8 mouse cellular contexts compared by ENCODE assay signal in the genomic region with DNA sequence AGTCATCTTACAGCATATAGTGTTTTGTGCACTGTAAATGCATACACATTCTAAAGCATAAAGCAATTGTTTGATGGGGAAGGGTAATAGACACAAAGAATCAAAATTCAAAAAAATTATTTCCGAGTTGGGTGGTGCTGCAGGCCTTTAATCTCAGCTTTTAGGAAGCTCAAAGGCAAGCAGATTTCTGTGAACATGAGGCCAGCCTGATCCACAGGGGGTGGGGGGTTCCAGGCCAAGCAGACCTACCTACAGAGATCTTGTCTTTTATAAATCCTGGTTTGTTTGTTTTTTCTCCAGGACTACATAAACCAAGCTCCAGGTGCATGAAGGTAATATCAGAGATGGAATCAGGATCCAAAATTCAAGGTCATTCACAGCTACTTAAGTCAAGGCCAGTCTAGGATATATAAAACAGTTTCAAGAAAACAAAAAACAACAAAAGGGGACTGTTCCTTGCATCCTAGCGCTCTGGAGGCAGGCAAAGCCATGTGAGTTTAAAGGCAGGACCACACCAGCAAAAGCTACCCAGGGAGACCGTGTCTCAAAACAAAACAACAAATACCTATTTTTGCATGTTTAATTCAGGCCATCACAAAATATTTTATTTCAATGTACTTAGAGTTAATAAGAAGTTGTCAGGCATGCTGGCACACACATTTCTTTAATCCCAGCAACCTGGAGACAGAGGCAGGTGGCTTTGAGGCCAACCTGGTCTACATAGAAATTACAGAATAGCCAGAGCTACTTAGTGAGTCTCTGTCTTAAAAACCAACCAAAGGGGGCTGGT. TPM values are rescaled to one million over a fixed set of nuclear protein-coding genes. Genes with fewer than 3 reads are reported as not detected.
DNase-seq lines count a peak whose midpoint lies in the region; ATAC-seq and TF ChIP-seq lines count a peak whose summit lies in the region.

No protein-coding gene starts in this region.

- TF ChIP-seq EP300 in stomach, postnatal 0 days (optimal IDR thresholded peaks at IDR 0.05) = no peak

- H3K27me3 ChIP-seq in heart, embryonic 11.5 days (ENCODE audit: control insufficient read depth, insufficient read depth, low read length) = no peaks in the 10 kb centered on the region
- no peaks in the 10 kb centered on the region for H3K27me3 ChIP-seq in stomach, embryonic 15.5 days (replicated peaks)
- H3K27me3 ChIP-seq in stomach, postnatal 0 days (ENCODE audit: control insufficient read depth, insufficient read depth, low read length) = no peaks in the 10 kb centered on the region
- no peaks in the 10 kb centered on the region for H3K27me3 ChIP-seq in limb, embryonic 15.5 days

- H3K9me3 ChIP-seq in heart, embryonic 11.5 days (replicated peaks; ENCODE audit: control insufficient read depth, low read length) = no peaks in the 10 kb centered on the region
- no peaks in the 10 kb centered on the region for H3K9me3 ChIP-seq in stomach, embryonic 15.5 days
- H3K9me3 ChIP-seq in stomach, postnatal 0 days (ENCODE audit: control insufficient read depth, low read length) = no peaks in the 10 kb centered on the region
- H3K9me3 ChIP-seq in limb, embryonic 15.5 days = no peaks in the 10 kb centered on the region

- DNase-seq in heart, adult 11 months = peak; percentile 87
- DNase-seq in stomach, postnatal 0 days (ENCODE audit: low spot score) = no peak
- DNase-seq in urinary bladder, postnatal 36 days (ENCODE audit: low spot score in 2 of 2) = no peak
- no peak for DNase-seq in spleen, postnatal 36 days (ENCODE audit: low spot score in 2 of 2)
- DNase-seq in kidney, adult 9 months = no peak

- H3K4me2 ChIP-seq in heart, embryonic 11.5 days = no peak overlapping the region
- H3K4me2 ChIP-seq in stomach, embryonic 15.5 days = no peak overlapping the region
- H3K4me2 ChIP-seq in stomach, postnatal 0 days (replicated peaks; ENCODE audit: low read depth) = no peak overlapping the region
- no peak overlapping the region for H3K4me2 ChIP-seq in limb, embryonic 15.5 days

- 81% methylated on average over 3 of the region's 3 CpGs for WGBS in heart, embryonic 11.5 days (ENCODE audit: insufficient replicate concordance)
- WGBS in stomach, embryonic 15.5 days = 85% methylated on average over 3 of the region's 3 CpGs
- WGBS in stomach, postnatal 0 days = 88% methylated on average over 3 of the region's 3 CpGs
- WGBS in limb, embryonic 15.5 days = 88% methylated on average over 3 of the region's 3 CpGs

- no peak overlapping the region for H3K27ac ChIP-seq in heart, embryonic 11.5 days (ENCODE audit: low read depth, low read length)
- peak overlapping the region; percentile 38; the same call in 1 of the 2 replicates for H3K27ac ChIP-seq in stomach, embryonic 15.5 days
- H3K27ac ChIP-seq in stomach, postnatal 0 days (replicated peaks) = no peak overlapping the region
- H3K27ac ChIP-seq in limb, embryonic 15.5 days = peak overlapping the region; percentile 71; the same call in 1 of the 2 replicates

- no peak overlapping the region for H3K4me3 ChIP-seq in heart, embryonic 11.5 days (ENCODE audit: low read depth, low read length)
- H3K4me3 ChIP-seq in stomach, embryonic 15.5 days (replicated peaks) = no peak overlapping the region
- H3K4me3 ChIP-seq in stomach, postnatal 0 days (ENCODE audit: low read depth, low read length) = no peak overlapping the region
- H3K4me3 ChIP-seq in limb, embryonic 15.5 days = no peak overlapping the region

- no peak for TF ChIP-seq CTCF in stomach, postnatal 0 days (IDR thresholded peaks at IDR 0.05; ENCODE audit: low read depth)

- peaks cover 2% of the 10 kb centered on the region; the same call in 1 of the 2 replicates for H3K36me3 ChIP-seq in heart, embryonic 11.5 days (ENCODE audit: control insufficient read depth, insufficient read depth, low read length)
- peaks cover 3% of the 10 kb centered on the region; the same call in 1 of the 2 replicates for H3K36me3 ChIP-seq in stomach, embryonic 15.5 days
- H3K36me3 ChIP-seq in stomach, postnatal 0 days (ENCODE audit: control insufficient read depth, insufficient read depth, low read length) = peaks cover 9% of the 10 kb centered on the region
- H3K36me3 ChIP-seq in limb, embryonic 15.5 days = peaks cover 13% of the 10 kb centered on the region

- no peak overlapping the region for H3K9ac ChIP-seq in heart, embryonic 11.5 days (ENCODE audit: low read depth, low read length)
- no peak overlapping the region for H3K9ac ChIP-seq in stomach, embryonic 15.5 days
- H3K9ac ChIP-seq in stomach, postnatal 0 days (ENCODE audit: low read length) = no peak overlapping the region
- no peak overlapping the region for H3K9ac ChIP-seq in limb, embryonic 15.5 days

- H3K4me1 ChIP-seq in heart, embryonic 11.5 days (ENCODE audit: control insufficient read depth, insufficient read depth, low read length) = peaks cover 7% of the 10 kb centered on the region; the same call in 1 of the 2 replicates
- no peaks in the 10 kb centered on the region for H3K4me1 ChIP-seq in stomach, embryonic 15.5 days
- H3K4me1 ChIP-seq in stomach, postnatal 0 days (replicated peaks; ENCODE audit: control insufficient read depth, insufficient read depth) = no peaks in the 10 kb centered on the region
- 0 out of 2 replicates have a peak, but pooled peaks cover 4% of the 10 kb centered on the region for H3K4me1 ChIP-seq in limb, embryonic 15.5 days

- ATAC-seq in heart, embryonic 11.5 days (replicated peaks; ENCODE audit: insufficient number of reproducible peaks, low FRiP score, low TSS enrichment) = no peak
- ATAC-seq in stomach, embryonic 15.5 days (ENCODE audit: insufficient read depth, low FRiP score, low read depth) = no peak
- ATAC-seq in stomach, postnatal 0 days (ENCODE audit: low FRiP score, low TSS enrichment) = no peak
- ATAC-seq in limb, embryonic 15.5 days (ENCODE audit: insufficient number of reproducible peaks, low FRiP score, low TSS enrichment, low read depth) = no peak

RNA-seq across cellular contexts. Expression of gene H3f3b, which starts 2.5 kb away (rescaled TPM):
- polyA plus RNA-seq in heart, embryonic 11.5 days (2014; fragmentation: Nextera tagmentation; extraction: Ambion mirVana) = 734 and 757 TPM in 2 replicates
- polyA plus RNA-seq in stomach, embryonic 15.5 days (2015; fragmentation: Nextera tagmentation; extraction: Ambion mirVana) = 1,577 and 1,755 TPM in 2 replicates
- 1,343 and 1,357 TPM in 2 replicates for polyA plus RNA-seq in stomach, postnatal 0 days (2015; fragmentation: Nextera tagmentation; extraction: Ambion mirVana)
- polyA plus RNA-seq in limb, embryonic 15.5 days (2015; fragmentation: Nextera tagmentation; extraction: Ambion mirVana) = 1,660 and 1,740 TPM in 2 replicates

RNA-seq across cellular contexts. Expression of gene Unk, which starts 4.9 kb away (rescaled TPM):
- 18.7 and 20.0 TPM in 2 replicates for polyA plus RNA-seq in heart, embryonic 11.5 days (2014; fragmentation: Nextera tagmentation; extraction: Ambion mirVana)
- 27.3 and 33.2 TPM in 2 replicates for polyA plus RNA-seq in stomach, embryonic 15.5 days (2015; fragmentation: Nextera tagmentation; extraction: Ambion mirVana)
- 8.3 and 9.1 TPM in 2 replicates for polyA plus RNA-seq in stomach, postnatal 0 days (2015; fragmentation: Nextera tagmentation; extraction: Ambion mirVana)
- polyA plus RNA-seq in limb, embryonic 15.5 days (2015; fragmentation: Nextera tagmentation; extraction: Ambion mirVana) = 34.7 and 35.1 TPM in 2 replicates

RNA-seq across cellular contexts. Expression of gene Galk1, which starts 12.7 kb away (rescaled TPM):
- polyA plus RNA-seq in heart, embryonic 11.5 days (2014; fragmentation: Nextera tagmentation; extraction: Ambion mirVana) = 137 and 151 TPM in 2 replicates
- polyA plus RNA-seq in stomach, embryonic 15.5 days (2015; fragmentation: Nextera tagmentation; extraction: Ambion mirVana) = 186 and 208 TPM in 2 replicates
- polyA plus RNA-seq in stomach, postnatal 0 days (2015; fragmentation: Nextera tagmentation; extraction: Ambion mirVana) = 119 and 126 TPM in 2 replicates
- polyA plus RNA-seq in limb, embryonic 15.5 days (2015; fragmentation: Nextera tagmentation; extraction: Ambion mirVana) = 174 and 194 TPM in 2 replicates

RNA-seq across cellular contexts. Expression of gene Itgb4, which starts 50.7 kb away (rescaled TPM):
- polyA plus RNA-seq in heart, embryonic 11.5 days (2014; fragmentation: Nextera tagmentation; extraction: Ambion mirVana) = 0.51 and 0.80 TPM in 2 replicates
- 13.4 and 13.5 TPM in 2 replicates for polyA plus RNA-seq in stomach, embryonic 15.5 days (2015; fragmentation: Nextera tagmentation; extraction: Ambion mirVana)
- 12.7 and 14.6 TPM in 2 replicates for polyA plus RNA-seq in stomach, postnatal 0 days (2015; fragmentation: Nextera tagmentation; extraction: Ambion mirVana)
- 14.7 and 15.7 TPM in 2 replicates for polyA plus RNA-seq in limb, embryonic 15.5 days (2015; fragmentation: Nextera tagmentation; extraction: Ambion mirVana)

RNA-seq across cellular contexts. Expression of gene Unc13d, which starts 52.5 kb away (rescaled TPM):
- polyA plus RNA-seq in heart, embryonic 11.5 days (2014; fragmentation: Nextera tagmentation; extraction: Ambion mirVana) = 2.3 and 2.6 TPM in 2 replicates
- polyA plus RNA-seq in stomach, embryonic 15.5 days (2015; fragmentation: Nextera tagmentation; extraction: Ambion mirVana) = 6.5 and 8.0 TPM in 2 replicates
- 2.3 and 2.8 TPM in 2 replicates for polyA plus RNA-seq in stomach, postnatal 0 days (2015; fragmentation: Nextera tagmentation; extraction: Ambion mirVana)
- 6.5 and 8.8 TPM in 2 replicates for polyA plus RNA-seq in limb, embryonic 15.5 days (2015; fragmentation: Nextera tagmentation; extraction: Ambion mirVana)

Comparison
In these comparisons a context has a peak if more than half of its experiments do, and no peak if none do; other contexts are left out.
1. H3K27ac ChIP-seq: peak in stomach, embryonic 15.5 days (single experiment) and limb, embryonic 15.5 days (single experiment); none in heart, embryonic 11.5 days (single experiment) and stomach, postnatal 0 days (single experiment).